Mouse (Mus musculus) cerebellum, adult (tissue): ENCODE data around the gene Nos1ap.

Source experiments
- ATAC-seq: cut with Nextera tagmentation; 2 replicates; pipeline ENCODE4 v1.9.2; 2017; ENCODE audit warnings: mild to moderate bottlenecking, moderate library complexity, mixed read lengths; ENCODE audit not compliant: insufficient number of reproducible peaks, low FRiP score, low TSS enrichment

The Nos1ap gene

GRCm38 (mm10) chr1:170589219-170590040 is at the start of gene Nos1ap:
Gene Nos1ap (minus strand): TSS chr1:170589861.
- ATAC-seq = peak; percentile 82

DNA sequence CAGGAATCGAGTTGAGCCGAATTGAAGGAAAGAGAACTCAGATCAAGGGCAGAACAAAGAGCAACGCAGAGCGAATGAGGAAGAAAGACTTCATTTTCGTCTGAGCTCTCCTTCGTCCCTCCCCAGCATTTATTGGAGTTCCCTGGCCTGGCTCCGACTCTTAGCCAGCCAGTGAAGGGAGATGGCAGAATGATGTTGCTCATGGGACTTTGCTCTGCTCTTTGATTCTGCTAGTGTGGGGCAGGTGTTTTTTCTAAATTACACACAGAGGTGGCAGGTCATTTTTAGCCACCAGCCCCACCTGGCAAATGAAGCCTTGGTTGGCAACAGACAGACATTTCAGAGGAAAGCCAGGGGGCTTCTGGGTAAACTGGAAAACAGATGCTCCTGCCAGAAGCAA is 49.3 kb upstream of the Nos1ap start:
- no peak for ATAC-seq

DNA sequence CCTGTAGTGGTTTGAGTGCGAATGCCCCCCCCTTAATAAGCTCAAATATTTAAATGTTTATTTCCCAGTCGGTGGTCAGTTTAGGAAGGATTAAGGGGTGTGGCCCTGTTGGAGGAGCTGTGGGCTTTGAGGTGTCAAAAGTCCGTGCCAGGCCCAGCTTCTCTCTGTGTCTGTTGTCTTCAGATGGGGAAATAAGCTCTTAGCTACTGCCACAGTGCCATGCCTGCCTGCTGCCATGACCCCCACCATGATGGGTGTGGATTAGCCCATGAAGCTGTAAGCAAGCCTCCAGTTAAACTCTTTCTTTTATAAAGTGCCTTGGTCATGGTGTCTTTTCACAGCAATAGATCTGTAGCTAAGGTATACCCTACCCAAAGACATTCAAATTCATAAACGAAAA is 43.2 kb upstream of the Nos1ap start:
- ATAC-seq = no peak

DNA sequence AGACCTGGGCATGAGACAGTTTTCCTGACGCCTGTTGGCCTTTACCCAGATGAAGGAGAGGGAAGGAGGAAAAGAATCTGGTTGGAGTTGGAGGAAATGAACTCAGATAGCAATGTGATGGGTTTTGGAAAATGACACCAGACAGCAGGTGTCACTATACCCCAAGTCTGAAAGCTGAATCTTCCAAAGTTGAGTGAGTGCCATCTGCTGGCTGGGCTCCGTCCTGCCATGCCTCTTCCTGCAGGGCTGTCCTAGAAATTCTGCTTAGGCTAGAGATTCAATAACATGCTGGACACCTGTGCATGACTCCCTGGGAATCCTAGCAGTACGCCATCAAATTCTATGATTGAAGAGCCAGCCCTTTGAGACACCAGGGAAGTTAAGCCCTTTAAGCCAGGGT is 42.7 kb upstream of the Nos1ap start:
- ATAC-seq = peak; percentile 94

DNA sequence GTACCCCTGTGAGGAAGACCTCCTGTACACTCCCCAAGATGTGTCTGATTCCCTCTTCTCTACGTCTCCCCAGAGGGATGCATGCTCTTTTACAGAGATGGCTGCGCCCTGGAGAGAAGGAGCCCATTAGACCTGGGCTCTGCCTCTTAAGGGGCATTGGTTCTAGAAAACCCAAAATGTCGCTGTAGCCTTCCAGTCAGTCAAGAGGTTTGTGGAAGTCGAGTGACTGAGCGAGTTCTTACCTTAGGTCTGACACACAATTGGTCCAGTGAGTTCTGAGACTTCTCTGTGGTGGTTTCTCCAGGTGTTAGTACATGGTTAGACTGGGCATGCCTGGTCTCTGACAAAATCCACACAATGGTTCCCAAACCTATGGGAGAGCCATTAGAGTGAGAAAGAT is 41.9 kb upstream of the Nos1ap start:
- ATAC-seq = peak; percentile 43; the same call in 1 of the 2 replicates

DNA sequence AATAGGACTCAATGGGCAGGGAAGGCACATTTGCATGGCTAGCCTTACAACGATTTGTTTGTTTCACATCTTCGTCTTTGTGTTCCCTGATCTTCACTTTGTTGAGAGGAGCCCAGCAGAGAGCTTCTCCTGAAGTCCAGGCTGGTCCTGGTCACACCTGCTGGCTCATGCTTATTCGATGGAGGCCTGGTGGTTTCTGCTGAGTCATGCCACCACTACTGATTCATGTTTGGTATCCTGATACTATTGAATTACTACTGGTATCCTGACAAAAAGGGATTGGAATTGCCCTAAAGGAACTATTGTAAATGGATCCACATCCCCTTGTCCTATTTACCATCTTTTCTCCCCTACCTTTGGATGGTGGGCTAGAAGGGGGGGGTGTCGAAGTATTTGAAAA is 40.8 kb upstream of the Nos1ap start:
- ATAC-seq = no peak

DNA sequence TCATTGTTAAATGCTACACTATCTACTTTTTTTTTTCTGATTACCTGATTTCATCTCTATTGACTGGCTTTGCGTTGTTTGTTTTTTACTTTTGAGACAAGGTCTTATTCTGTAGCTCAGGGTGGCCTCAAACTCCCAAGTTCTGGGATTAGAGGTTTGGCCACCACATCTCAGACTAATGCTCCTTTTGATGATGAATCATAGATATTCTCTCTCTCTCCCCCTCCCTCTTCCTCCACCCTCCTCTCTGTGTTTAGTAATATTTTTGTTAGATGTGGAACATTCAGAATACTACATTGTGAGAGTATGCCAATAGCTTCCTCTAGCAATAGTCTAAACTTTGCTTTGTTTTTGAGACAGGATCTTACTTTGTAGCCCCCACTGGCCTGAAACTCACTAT is 33.8 kb upstream of the Nos1ap start:
- ATAC-seq = no peak

DNA sequence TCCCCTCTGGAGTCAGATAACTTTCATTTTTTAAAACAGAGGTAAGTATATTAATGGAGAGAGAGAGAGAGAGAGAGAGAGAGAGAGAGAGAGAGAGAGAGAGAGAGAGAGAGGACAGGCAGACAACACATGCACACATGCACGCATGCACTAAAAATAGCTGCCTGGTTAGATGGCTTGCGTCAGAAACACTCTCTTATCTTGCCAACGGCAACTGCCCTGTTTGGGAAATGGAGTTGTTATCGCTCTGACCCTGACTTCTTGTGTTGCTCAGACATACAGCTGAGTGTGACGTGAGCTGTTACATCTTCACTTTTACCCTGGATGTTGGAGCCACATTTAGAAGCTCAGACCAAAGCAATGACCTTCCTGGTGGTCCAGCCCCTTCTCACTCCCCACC is 33.3 kb upstream of the Nos1ap start:
- no peak for ATAC-seq

DNA sequence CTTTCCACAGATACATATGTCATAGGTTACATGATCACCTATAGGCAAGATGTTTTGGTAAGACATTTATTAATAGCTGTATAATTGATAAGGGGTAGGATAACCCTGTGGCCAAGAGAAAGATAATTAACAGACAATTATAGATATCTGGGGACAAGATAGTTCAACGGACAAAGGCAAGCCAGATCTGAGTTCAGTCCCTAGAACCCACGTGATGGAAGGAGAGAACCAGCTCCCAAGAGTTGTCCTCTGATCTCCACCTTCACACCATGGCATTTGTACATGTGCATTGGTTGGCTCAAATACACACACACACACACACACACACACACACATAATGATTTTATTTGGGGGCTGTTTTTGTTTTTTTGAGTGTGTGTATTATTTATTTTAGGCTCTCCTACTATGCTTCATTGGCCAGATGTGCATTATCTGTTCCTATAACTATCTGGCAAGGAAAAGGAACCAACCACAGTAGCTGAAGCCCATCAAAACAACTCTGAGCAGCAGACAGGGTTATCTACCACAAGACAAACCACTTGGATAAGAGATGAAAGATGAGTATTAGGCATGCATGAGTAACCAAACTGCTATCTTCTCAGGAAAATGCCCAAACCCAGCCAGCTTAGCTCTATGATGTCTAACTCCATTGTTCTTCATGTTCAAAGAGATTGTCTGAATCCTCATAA is 30.2 kb upstream of the Nos1ap start:
- ATAC-seq = no peak

GRCm38 (mm10) chr1:170612968-170613872 is 23.6 kb upstream of the Nos1ap start:
- peak; percentile 95 for ATAC-seq

- no peak for ATAC-seq
Observed at GRCm38 (mm10) chr1:170611631-170612030, 22.0 kb upstream of the Nos1ap start.

DNA sequence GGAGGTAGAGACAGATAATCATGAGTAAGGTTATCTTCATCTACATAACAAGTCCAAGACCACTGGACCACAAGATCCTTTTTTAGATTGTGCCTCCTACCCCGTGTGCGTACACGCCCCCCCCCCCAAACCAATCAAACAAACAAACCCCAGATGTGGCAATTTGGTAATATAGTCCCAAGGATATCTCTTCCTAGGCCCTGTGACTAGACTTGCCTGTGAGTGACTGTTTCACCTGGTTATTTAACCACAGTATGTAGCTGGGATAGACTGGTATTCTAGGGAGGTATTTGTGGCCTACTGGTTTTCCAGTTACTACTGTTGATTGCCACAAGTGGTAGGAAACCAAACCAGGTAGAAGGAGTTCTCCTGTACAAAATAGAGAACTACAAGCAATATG is 21.0 kb upstream of the Nos1ap start:
- no peak for ATAC-seq

DNA sequence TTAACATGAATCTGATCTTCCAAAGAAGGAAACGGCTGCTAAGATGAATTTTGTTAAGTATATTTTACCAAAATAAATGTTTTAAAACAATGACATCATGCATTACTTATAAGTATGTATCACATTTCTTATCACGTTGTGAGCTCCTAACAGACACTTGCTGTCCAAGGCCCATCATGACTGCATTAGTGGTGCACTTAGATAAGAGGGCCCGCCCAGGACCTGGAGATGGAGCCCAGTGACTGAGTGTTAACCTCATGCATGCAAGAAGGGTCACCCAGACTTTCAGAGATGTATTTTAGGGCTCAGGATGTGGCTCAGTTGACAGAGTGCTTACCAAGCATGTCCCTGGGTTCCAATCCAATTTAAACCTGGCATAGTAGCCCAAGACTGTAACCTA is 20.6 kb upstream of the Nos1ap start:
- no peak for ATAC-seq

DNA sequence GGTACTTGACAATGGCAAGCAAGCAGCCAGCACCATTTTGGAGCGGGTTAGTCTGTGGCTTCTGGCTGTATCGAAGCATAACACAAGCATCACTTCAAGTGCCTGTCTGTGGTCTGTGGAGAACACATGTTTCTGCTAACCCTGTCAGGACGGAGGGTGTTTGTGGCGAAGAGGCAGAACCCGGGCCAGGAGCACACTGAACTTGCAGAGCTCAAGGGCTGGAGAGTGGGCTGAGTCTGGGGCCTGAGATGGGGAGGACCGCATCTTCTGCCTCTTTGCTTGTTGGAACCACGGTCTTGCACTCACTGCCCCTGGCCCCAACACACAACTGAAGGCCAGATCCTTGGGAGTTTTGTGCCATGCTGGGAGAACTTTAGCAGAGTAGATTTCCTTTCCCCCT is 20.2 kb upstream of the Nos1ap start:
- no peak for ATAC-seq

- no peak for ATAC-seq
Observed at GRCm38 (mm10) chr1:170608461-170609071, 18.9 kb upstream of the Nos1ap start.

DNA sequence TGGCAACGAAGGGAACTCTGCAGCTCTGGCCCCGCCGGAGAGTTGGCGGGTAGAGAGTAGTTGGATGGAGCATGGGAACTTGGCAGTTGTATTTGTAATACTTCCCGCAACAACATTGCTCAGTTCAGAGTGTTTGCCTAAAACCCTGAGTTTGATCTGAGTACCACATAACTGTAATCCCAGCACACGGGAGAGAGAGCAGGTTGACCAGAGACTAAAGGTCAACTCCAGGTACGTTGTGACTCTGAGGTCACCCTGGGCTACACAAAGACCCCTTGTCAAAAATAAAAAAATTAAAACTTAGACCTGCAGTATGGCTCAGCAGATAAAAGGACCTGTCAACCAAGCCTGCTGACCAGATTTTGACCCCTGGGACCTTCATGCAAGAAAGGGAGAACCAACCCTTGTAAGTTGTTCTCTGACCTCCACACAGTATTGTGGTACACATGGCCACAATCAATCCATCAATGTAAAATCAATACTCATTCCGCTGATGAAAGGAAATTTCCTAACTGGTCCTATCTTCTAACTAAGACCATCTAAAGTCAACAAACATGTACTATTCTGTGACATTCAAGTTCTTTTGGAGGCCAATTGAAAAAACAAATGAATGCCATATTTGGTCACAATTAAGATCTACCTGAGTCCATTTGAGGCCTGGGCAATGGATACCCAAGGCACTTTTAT is 17.7 kb upstream of the Nos1ap start:
- no peak for ATAC-seq

DNA sequence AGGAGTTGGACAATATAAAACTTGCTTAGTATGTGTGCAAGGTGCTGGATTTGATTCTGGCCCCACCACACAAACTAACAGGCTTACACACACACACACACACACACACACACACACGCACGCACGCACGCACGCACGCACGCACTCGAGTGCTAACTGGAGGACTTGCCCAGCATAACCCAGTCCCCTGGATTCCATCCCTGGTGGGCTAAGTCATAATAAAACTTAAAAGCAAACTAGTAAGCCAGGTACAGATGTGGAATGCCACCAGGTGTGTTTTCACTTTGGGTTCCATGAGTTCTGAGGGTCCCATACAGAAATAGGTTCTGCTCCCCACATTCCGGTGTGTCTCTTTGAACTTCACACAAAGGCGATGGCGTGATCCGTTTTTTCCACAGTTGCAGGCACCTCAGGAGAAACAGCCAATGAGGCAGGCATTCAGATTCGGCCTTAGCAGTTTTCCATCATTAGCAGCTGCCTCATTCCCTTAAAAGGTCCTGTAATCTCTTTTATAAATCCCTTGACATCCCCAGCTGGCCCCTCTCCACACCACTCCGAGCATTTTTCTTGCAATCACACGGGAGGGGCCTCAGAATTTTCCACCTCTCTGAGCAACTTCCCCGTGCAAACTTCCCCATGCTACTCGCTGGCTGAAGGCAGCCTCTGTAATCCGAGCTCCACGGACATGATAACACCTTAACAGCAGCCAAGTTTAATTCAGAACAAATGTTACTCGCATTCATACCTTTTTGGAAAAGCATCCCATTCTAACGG is 15.8 kb upstream of the Nos1ap start:
- no peak for ATAC-seq

- ATAC-seq = no peak
Observed at GRCm38 (mm10) chr1:170594575-170594974, 4.9 kb upstream of the Nos1ap start.

DNA sequence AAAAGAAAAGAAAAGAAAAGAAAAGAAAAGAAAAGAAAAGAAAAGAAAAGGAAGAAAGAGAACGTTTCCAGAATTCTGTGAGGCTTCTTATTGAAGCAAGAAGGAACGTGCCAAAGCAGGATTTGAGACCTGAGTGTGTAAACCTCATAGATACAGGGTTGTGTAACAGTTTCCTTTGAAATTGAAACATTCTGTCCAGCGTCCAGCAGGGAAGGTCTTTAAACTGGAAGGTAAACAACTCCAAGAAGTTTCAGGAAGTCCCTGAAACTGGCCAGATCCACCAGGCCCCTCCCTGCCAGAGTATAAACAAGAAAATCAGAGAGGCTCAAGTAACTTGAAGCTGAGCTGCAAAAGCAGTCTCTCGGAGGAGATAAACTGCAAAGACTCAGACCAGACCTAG is 870 bp upstream of the Nos1ap start:
- ATAC-seq = no peak
